Mouse (Mus musculus): ENCODE data around the gene Grap2.

Grap2 gene

DNA sequence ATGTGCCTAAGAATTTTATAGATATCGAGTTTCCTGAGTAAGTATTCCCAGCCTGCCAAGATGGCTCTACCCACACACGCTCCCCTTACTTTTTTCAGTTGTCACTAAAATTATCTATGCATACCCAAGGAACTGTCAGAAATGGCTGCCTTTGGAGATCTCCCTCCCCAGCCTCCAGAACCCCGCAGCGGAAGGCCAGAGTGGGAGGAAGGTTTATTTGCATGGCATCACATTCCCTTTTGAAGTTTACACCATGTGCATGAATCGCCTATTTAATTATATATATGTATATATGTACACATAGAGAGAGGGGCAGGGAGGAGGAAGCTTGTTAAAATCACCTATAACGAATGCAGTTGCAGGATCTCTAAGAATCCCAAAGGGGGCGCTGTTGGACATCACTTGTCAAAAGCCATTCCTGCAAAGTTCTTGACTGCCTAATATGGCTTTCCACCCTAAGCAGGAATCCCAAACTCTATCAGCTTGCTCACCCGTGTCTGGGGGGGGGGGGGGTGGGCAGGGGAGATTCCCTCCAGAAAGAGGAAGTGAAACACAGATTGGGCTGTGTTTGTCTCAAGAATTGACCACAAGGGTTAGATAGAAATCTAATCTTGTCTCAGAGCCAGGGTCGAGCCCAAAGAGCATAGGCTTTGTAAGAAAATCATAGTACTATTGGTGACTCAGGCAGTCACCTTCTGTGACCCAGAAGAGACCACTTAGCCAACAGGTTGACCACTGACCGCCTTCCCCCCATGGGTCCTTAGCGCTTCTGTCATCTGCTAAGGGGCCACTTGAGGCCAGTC, 62.2 kb downstream of the Grap2 start:
- no peak for DNase-seq (ENCODE audit: extremely low spot score, low spot score)

DNA sequence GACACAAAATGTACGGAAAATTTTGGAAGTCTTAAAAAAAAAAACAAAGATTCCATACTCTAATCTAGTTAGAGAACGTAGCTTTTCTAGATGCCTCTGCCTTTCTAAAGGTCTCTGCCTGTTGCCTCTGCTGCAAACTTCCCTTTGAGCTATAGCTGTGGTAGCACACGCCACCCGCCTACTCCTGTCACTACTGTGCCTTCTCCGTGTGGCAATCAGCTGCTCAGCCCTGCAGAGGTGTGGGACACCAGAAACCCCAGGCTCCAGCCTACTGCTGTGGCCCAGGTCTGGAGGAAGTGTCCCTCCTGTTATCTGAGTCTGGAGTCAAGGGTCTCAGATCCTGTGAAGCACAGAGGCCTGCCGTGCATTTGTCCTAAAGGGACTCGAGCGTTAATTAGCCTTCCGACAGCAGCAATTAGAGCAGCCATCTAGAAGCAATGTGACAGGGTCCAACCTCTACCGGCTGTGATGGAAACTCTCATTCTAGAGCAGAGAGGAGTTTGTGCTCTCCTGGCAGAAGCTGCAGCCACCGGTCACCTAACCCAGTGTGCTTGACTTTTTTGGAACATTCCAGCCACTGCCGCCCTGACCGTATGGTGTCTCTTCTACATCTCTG, 64.5 kb downstream of the Grap2 start:
- DNase-seq (ENCODE audit: extremely low spot score, low spot score) = no peak

DNA sequence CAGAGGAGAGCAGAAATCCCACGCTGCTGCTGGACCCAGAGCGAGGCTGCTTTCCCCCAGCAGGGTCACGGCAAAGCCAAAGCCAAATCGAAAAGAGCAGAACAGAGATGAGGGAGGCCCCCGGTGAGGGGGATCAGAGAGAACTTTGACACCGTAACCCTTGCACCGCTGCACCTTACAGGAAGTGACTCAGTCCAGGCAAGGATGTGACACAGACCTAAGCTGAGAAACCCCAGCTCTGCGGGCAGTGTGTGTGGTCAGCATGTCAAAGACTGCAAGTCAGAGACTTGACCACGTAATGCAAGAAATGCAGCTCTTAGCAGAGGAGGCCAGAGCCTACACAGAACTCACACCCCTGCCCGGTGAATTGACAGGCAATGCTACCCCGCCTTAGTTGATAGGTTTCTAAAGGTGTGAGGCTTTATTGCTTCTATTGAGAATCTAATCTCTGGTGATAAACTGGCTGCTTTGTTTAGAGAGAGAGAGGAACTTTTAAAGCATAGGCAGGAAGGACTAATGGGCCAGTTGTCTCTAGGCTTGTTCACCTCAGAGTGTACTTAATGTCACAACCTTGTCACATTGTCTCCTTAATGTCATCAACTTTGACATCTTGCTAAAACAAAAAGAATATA, 66.8 kb downstream of the Grap2 start:
- no peak for DNase-seq (ENCODE audit: extremely low spot score, low spot score)

GRCm38 (mm10) chr15:80639874-80640273, 67.5 kb downstream of the Grap2 start:
- DNase-seq (ENCODE audit: extremely low spot score, low spot score) = no peak

DNA sequence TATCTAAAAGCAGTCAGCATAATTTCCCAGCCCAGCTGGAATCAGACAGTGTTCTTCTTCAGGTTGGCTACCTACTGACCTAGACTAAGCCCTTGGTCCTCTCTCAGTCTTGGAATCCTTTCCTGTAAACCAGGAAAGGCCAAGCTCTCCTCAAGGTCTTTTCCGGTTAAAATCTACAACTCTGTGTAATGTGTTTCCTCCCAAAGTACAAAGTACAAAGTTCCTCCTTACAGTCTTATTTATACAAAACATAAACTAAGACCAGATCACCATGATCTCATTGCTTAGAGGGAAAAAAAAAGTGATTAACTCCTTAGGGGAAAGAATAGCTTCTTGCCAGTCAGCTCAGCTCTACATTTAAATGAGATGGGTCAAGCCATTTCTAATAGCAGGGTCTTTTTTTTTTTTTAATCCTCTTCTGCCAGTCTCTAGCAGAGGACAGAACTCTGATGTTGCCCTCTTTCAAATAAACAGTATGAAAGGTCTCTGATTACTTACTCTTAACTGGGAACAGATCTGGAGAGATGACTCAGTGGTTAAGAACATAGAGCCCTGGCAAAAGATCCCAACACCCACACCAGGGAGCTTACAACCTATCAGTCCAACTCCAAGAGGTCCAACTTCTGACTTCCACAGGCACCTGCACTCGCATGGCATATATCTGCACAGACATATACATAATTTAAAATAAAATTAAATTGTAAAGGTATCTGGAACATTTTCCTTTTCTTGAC, 69.5 kb downstream of the Grap2 start:
- DNase-seq (ENCODE audit: extremely low spot score, low spot score) = no peak

DNA sequence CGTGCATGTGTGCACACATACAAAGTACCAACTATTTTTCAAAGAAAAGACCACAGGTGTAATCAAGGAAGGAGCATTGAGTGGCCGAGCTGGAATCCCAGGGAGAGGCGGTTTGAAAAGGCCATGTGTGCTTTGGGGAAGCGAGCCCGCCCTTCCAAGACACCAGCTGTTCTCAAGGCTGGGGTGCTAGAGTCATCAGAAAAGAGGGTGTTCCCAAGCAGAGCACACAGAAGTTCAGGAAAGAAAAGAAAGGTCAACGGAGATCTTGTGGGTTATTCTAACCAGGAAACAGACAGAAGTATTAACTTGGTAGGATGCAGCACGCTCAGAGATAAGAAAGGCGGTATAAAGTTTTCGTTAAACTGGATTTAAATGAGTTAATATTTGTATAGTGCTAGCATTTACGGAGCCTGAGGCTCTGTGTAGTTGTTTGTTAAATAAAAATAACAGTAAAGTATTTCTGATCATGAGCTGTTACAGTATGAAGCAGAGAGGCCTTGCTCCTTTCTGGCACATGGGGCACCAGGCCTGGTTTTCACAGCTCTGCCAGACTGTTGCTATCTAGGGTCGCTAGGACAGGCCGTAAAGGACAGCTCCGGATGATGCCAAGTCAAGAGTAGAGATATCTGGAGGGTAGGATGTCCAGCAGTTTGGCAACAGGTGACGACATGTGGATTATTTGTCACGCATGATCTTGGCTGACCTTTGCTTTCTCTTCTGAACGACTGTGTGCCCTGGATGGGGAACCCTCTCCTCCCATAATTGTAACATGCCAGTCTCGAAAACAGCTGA, 72.8 kb downstream of the Grap2 start:
- no peak for DNase-seq (ENCODE audit: extremely low spot score, low spot score)

DNA sequence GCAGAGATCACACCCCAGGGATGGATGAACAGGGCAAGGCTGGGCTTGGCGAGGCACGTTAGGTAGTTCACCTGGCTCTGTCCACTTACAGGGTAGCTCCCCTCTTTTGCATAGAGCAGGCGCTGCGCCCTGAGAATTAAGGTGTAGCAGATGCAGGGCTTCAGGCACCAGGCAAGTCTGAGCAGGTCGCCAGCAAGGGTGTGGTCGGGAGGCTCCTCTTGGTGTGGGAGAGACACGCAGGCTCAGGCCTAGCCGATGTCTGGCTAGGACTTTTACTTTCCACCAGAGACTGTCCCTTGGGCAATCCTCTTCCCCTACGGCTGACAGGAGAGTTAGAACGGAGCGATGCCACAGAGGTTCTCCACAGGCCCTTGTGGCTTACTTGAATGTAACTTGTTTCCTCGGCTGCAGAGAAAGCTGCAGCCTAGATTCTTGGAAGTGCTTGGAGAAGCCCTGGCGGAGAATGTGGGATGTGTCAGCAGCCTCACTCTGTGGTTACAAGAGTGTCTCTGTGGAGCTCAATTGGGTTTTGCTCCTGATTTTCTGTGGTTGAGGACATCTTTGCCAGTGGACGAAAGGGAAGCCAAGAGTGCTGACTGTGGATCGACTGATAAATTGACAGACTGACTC, 76.7 kb downstream of the Grap2 start:
- no peak for DNase-seq (ENCODE audit: extremely low spot score, low spot score)

DNA sequence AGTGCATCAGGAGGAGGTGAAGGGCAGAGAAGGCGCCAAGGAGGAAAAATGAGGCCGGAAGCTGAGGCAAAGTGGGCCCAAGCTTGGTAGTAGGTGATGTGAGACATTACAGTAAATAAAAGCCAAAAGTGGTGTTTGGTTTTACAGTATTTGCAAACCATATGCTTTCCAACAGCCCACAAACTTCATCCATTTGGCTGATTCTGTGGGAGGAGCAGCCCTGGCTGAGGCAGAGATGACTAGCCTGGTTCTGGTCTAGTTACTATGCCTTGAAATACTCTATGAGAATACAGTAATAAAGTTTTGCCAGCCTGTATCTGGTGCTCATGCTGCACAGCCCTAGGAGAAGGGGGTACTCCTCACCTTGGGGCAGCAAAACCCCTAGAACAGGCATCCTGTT, 78.0 kb downstream of the Grap2 start:
- DNase-seq (ENCODE audit: extremely low spot score, low spot score) = no peak

GRCm38 (mm10) chr15:80653865-80654264, 81.5 kb downstream of the Grap2 start:
- no peak for DNase-seq (ENCODE audit: extremely low spot score, low spot score)

- no peak for DNase-seq (ENCODE audit: extremely low spot score, low spot score)
Measured at GRCm38 (mm10) chr15:80658815-80659471, 86.5 kb downstream of the Grap2 start.

GRCm38 (mm10) chr15:80660963-80661362, 88.6 kb downstream of the Grap2 start:
- DNase-seq (ENCODE audit: extremely low spot score, low spot score) = no peak

GRCm38 (mm10) chr15:80664444-80664843, 92.0 kb downstream of the Grap2 start:
- no peak for DNase-seq (ENCODE audit: extremely low spot score, low spot score)

- DNase-seq (ENCODE audit: extremely low spot score, low spot score) = peak; percentile 56
Measured at GRCm38 (mm10) chr15:80671295-80672252, 99.2 kb downstream of the Grap2 start, which contains the start of gene Fam83f. Gene Fam83f, plus strand, starts transcription at chr15:80671847.

- DNase-seq (ENCODE audit: extremely low spot score, low spot score) = no peak
Measured at GRCm38 (mm10) chr15:80672810-80673209, 100.4 kb downstream of the Grap2 start.

DNA sequence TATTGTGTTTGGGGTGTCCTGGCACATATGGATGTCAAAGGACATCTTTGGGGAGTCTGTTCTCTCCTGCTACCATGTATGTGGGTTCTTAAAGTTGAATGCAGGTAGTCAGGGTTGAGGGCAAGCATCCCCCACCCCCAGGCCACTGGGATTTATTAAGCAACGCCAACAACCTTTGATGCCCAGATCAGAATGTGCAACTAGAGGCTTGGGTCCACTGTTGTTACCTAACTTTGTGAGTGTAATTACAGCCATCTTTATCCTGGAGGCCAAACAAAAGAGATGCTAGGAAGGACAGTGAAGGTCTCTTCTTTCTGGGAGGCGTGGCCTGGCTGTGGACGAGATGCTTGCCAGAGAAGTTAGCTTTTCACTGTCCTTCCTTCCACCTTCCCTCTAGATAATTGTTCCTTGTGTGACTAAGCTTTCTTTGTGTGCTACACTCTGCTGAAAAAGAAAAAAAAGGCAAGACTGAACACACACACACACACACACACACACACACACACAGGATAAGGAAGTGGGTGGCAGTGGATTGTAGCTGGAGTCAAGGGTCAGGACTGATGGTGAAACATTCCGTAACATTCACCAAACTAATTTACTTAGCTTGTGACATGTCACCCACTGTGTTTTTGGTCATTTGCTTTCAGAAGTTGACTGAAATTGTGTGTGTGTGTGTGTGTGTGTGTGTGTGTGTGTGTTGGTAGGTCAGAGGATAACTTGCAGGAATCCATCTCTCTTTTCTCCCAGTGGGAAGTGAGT, 101.1 kb downstream of the Grap2 start:
- no peak for DNase-seq (ENCODE audit: extremely low spot score, low spot score)

DNA sequence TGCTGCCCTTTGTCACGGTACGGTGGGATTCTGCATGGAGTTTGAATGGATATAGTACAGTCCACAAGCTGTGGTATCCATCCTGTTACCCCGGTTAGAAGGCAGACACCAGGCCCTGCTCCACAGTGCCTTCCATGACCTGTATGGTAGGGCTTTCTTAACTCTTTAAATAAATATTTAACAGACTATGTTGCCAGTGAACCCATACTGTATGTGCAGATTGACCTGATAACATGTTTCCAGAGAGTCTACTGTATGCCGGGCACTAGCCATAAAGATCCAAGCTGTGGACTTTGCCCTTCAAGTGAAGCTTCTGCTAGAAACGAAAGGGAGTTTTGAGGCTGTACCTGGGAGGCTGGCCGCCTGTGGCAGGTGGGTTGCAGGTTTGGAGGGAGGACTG, 102.3 kb downstream of the Grap2 start:
- no peak for DNase-seq (ENCODE audit: extremely low spot score, low spot score)

DNA sequence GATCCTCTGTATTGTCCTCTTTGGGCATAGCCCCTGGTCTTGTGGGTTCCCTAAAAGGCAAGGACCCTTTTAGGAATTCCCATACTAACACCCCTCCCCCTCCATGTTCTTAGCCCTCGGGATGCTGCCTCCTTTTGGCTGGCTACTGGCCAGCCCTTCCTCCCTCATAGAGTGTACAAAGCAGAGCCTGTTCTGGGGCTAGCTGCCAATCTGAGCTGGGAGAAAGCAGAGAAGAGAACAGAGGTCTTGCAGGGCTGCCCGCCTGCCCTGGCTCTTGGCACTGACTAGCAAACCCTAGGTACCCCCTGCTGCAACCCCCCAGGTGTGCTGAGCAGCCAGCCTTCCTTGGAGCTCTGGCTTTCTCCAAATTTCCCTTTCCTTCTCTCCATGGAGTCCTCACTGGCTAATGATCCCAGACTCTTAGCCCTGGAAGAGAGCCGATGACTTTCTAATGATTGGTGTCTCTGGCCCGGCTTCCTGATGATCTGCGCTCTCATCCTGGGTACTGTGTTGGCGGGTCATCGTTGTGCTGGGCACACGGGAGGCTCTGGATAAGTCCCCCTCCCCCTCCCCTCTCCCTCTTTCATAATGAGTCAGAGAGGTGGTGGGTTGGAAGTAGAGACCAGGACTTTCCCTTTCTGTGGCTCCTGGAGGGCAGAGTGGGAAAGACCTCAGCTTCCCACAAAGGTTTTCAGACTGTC, 107.3 kb downstream of the Grap2 start:
- no peak for DNase-seq (ENCODE audit: extremely low spot score, low spot score)

All from neural tube, embryonic 10.5 days (tissue).